Mouse (Mus musculus): Measurements from ENCODE around the gene Ahcyl1.
"Not testable (repeated sequence)": the region's sequence is repeated elsewhere in the genome, so short reads cannot be mapped to it uniquely, and the experiment has no call there.

Gene Ahcyl1

GRCm38 (mm10) chr3:107656151-107656550 lies 40.2 kb downstream of the Ahcyl1 start:
- in situ Hi-C loops (cut with MboI, MseI), result no loop called here

GRCm38 (mm10) chr3:107655491-107655890 lies 40.9 kb downstream of the Ahcyl1 start:
- in situ Hi-C loops (cut with MboI, MseI), result no loop called here

GRCm38 (mm10) chr3:107654861-107655260 lies 41.5 kb downstream of the Ahcyl1 start:
- in situ Hi-C loops (cut with MboI, MseI), result no loop called here

GRCm38 (mm10) chr3:107652968-107653367 lies 43.4 kb downstream of the Ahcyl1 start:
- in situ Hi-C loops (cut with MboI, MseI), result no loop called here

- in situ Hi-C loops (cut with MboI, MseI), result not testable (repeated sequence)
Observed at GRCm38 (mm10) chr3:107650276-107650675, 46.1 kb downstream of the Ahcyl1 start.

DNA sequence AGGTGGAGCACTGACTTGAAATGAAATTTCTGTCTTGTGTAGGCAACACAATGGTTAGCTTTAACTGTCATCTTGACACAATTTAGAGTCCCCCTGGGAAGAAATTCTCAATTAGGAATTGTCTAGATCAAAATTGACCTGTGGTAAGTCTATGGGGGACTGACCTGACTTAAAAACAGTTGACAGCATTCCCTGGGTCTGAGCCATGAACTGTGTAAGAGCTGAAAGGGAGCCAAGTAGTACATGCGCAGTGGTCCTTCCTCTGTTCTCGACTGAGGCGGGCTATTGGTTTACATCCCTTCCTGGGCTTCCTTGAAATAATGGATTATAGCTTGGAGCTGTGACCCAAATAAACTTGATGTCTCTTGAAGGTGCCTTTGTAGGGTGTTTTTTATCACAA lies 49.4 kb downstream of the Ahcyl1 start:
- in situ Hi-C loops (cut with MboI, MseI), result no loop called here

- in situ Hi-C loops (cut with MboI, MseI), result no loop called here
Observed at GRCm38 (mm10) chr3:107637606-107638172, 58.7 kb downstream of the Ahcyl1 start.

- in situ Hi-C loops (cut with MboI, MseI), result no loop called here
Observed at GRCm38 (mm10) chr3:107636236-107636635, 60.1 kb downstream of the Ahcyl1 start.

DNA sequence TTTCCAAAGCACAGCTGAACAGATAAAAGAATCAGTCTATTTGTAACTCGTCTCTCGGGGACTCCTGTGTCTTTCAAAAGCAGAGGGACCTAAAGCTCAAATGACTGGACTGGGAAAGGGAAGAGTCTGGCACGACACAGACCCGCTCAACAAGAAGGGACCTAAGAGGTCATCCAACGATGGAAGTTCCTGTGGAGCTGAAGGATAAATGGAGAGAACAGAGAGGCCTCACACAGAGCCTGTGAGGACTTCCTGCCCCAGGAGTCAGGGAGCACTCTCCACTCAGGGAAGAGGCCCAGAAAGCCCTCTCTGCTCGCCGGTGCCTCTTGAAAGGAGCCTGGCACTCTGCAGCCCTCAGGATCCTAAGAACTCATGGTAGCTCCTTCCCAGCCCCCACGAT lies 60.5 kb downstream of the Ahcyl1 start:
- in situ Hi-C loops (cut with MboI, MseI), result no loop called here

DNA sequence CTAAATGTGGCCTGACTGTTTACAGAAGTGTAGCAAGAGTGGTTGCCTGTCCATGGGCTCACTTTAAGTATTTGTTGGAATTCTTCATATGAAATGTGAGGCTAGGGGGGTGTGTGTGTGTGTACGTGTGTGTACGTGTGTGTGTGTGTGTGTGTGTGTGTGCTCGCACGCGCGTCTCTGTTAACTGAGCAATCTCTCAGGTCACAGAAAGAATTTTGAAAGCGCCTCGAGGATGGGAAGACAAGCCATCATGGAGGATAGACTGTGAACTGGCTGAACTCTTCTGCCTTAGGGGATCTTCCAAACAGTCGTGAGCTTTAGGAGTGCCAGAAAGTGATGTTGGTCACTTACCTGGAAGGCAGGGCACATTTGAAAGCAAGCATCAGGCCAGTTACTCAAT lies 62.5 kb downstream of the Ahcyl1 start:
- in situ Hi-C loops (cut with MboI, MseI), result no loop called here

DNA sequence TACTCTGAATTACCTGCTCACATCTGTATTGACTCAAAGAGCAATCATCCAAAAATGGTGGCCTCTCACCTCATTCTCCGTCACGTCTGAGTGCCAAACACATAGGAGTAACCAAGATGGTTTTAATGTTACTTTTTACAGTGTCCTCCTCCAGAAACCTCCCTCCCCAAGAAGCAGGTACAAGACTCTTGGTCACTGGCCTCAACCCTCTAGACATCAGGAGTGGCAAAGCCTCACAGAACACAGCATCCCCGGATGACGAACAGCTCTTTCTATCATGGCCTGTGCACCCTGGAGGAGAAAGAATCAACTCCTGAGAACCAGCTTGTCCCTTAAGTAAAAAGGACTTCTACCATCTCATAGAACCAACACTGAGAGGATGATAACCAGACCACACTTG lies 63.6 kb downstream of the Ahcyl1 start:
- in situ Hi-C loops (cut with MboI, MseI), result no loop called here

DNA sequence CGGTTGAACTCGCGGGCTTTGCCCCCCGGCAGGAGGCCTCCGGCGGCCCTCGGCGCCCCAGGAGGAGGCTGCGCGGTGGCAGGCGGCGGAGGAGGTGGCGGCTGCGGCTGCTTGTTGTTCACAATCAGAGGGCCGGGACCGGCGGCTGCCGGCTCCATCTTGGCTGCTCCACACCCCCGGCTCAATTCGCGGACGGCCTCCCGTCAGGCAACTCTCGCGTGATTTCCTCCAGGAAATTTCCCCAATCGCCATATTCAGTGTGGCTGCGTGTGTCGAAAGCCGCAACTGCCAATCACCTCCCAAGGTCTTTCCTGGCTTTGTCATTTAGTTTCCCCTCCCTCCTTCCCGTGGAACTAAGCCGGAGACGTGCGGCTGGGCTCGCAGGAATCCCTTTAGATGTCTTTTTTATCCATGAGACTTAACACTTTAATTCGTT lies 64.8 kb downstream of the Ahcyl1 start, which contains the start of gene Strip1:
Gene Strip1, minus strand, starts transcription at position 172 of the 436 bp plus-strand sequence.
- in situ Hi-C loops (cut with MboI, MseI), result no loop called here

GRCm38 (mm10) chr3:107630682-107631522 lies 65.5 kb downstream of the Ahcyl1 start, which contains the start of gene Gm10961:
TSS of gene Gm10961 (plus strand) at chr3:107631322.
- in situ Hi-C loops (cut with MboI, MseI), result no loop called here

- in situ Hi-C loops (cut with MboI, MseI), result no loop called here
Observed at GRCm38 (mm10) chr3:107629411-107629810, 66.9 kb downstream of the Ahcyl1 start.

- in situ Hi-C loops (cut with MboI, MseI), result no loop called here
Observed at GRCm38 (mm10) chr3:107628551-107628950, 67.8 kb downstream of the Ahcyl1 start.

GRCm38 (mm10) chr3:107627641-107628040 lies 68.7 kb downstream of the Ahcyl1 start:
- in situ Hi-C loops (cut with MboI, MseI), result no loop called here

DNA sequence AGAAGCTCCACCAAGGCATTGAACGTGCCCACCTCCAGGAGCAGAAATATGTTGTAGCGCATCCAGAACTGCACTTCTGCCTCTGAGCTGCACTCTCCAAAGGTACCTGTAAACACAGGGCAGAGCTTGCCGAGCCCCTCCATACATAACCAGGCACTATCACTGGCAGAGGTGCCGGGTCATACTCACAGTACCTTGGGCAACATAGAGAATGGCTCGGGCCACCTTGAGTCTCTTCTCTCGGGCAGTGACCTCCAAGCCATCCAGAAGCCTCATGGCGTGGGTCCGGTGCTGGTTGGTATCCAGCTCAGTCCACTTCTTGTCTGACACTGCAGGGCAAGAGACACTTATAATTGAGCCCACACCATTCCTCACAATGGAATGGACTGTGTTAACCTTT lies 69.6 kb downstream of the Ahcyl1 start:
- in situ Hi-C loops (cut with MboI, MseI), result no loop called here

DNA sequence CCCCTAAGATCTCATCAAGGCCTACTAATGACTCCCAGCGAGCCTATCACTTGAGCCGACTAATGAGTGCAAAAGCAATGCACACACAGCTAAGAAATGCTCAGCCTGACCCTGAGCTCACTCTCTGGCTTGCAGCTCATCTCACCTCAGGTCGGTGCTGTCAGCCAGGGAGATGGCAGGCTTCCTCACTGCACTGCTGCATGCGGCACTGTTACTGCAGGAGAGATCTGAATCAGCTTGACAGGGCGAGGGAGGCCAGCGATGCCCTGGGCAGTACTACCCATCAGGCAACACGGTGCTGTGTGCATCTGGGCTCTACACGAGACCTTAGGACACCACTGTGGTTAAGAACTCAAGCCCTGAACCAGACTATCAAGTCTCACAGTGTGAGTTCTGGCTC lies 70.8 kb downstream of the Ahcyl1 start:
- in situ Hi-C loops (cut with MboI, MseI), result no loop called here

- in situ Hi-C loops (cut with MboI, MseI), result no loop called here
Observed at GRCm38 (mm10) chr3:107624424-107624823, 71.9 kb downstream of the Ahcyl1 start.

DNA sequence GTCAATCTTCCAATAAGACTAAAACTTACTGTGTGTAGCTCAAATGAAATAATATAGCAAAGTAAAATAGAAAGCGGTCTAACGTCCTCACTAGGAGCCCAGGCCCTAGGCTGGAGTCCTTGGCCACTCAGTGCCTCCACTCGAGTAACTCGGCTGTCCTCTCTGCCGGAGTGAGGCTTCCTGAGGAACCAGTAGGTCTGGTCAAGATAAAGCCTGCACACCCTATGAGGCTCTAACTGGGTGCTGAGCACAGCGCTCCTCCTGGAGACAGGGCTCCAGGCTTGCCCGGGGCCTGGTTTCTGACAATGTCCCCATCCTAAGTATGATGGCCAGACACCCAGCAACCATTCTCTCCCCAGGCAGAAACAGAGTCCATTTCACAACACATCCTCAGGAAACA lies 73.8 kb downstream of the Ahcyl1 start:
- in situ Hi-C loops (cut with MboI, MseI), result no loop called here

- in situ Hi-C loops (cut with MboI, MseI), result no loop called here
Observed at GRCm38 (mm10) chr3:107621286-107622075, 74.9 kb downstream of the Ahcyl1 start.

DNA sequence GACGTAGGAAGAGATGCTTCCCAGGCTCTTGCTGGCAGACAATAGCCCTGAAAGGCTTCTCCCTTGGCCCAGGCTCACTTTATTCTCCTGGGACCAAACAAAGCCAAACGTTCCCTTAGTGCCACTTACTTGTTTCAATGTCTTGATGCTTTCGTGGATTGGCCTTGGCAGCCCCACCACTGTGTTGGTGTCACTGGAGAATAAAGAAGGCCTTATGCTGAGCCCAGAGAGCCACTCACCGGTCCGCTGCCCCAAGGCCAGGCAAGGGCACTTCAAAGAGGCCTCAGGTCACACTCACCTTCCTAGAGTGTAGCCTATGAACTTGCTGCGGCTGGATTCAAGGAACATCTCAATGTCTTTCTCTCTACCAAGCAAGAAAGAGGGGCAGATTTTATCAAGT lies 76.4 kb downstream of the Ahcyl1 start:
- in situ Hi-C loops (cut with MboI, MseI), result no loop called here

All from regulatory T cell (primary cell).